Mouse (Mus musculus) embryonic fibroblast, embryonic 13.5 days (primary cell): ENCODE measurements around the gene Cep19.

Experiments
- CTCF ChIP-seq: IDR thresholded peaks from 2 replicates; pipeline ENCODE4 v1.5.1; 2011; ENCODE audit warnings: mild to moderate bottlenecking, control low read depth, low read length, moderate library complexity, borderline replicate concordance; ENCODE audit not compliant: insufficient read depth
- POLR2A ChIP-seq: IDR thresholded peaks from 2 replicates; pipeline ENCODE4 v1.6.1; 2011; ENCODE audit warnings: low read depth, mild to moderate bottlenecking, control low read depth, low read length, moderate library complexity

DNA sequence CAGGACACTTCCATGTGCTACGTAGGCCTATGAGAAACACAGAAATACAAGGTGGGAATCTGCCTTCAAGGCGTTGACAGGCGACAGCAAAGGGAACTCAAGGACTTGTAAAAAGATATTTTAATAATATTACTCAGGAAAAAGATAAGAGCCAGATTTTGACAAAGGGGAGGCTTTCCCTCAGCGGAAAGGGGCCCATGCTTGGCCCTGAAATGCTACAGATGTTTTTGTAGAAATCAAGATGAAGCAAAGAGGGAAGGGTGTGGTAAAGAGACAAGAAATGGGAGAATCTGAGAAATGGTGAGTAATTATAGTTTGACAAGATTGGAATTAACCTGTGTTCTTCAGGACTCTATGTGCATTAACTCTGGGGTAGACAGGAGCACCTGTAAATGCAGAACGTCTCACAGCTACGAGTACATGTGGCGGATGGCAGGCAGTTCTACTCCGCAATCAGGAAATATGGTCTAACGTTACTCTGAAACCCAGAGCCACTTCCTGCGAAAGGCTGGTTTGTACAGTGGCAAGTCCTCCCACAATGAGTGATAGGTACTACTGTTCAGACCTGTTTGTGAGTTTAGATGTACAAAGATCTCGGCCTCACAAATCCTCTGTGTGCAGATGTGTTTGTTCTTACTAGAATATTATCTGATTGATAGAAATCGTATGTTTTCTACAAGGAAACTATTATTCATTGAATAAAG, 7.9 kb downstream of the Cep19 start:
- TF ChIP-seq POLR2A = no peak
- no peak for TF ChIP-seq CTCF
